Mouse (Mus musculus): ENCODE data around the gene Slc22a23. TPM values are rescaled to one million over a fixed set of nuclear protein-coding genes. Genes with fewer than 3 reads are reported as not detected.

Slc22a23 gene
- 10.8 TPM for polyA plus RNA-seq (2014; fragmentation: Illumina TruSeq; extraction: RNeasy Lipid Tissue Mini Kit (QIAGEN cat#74804); ENCODE audit: low read depth, low replicate concordance)

GRCm38 (mm10) chr13:34345128-34346085 is at the start of gene Slc22a23:
Slc22a23 (minus strand) TSS chr13:34345182.

GRCm38 (mm10) chr13:34162491-34163303 is 182.3 kb downstream of the Slc22a23 start, which contains the start of gene Psmg4:
Psmg4 (plus strand) TSS chr13:34162964.

GRCm38 (mm10) chr13:34130226-34130731 is 214.7 kb downstream of the Slc22a23 start, which contains the start of gene Tubb2b:
Tubb2b (minus strand) TSS chr13:34130466.

Other genes starting within 250 kb of the Slc22a23 start
- 3.1 TPM for gene Tubb2b, start 214.7 kb downstream of the Slc22a23 start, polyA plus RNA-seq (2014; fragmentation: Illumina TruSeq; extraction: RNeasy Lipid Tissue Mini Kit (QIAGEN cat#74804); ENCODE audit: low read depth, low replicate concordance)
- 24.6 TPM for gene Psmg4, start 182.2 kb downstream of the Slc22a23 start, polyA plus RNA-seq (2014; fragmentation: Illumina TruSeq; extraction: RNeasy Lipid Tissue Mini Kit (QIAGEN cat#74804); ENCODE audit: low read depth, low replicate concordance)

Data from heart, adult 10 weeks (tissue).